Mouse (Mus musculus): ENCODE data around the gene 5730522E02Rik. TPM values are rescaled to one million over a fixed set of nuclear protein-coding genes. Genes with fewer than 3 reads are reported as not detected.

The 5730522E02Rik gene
- polyA plus RNA-seq, 1 experiment from 2014 or later: 2.1 TPM

DNA sequence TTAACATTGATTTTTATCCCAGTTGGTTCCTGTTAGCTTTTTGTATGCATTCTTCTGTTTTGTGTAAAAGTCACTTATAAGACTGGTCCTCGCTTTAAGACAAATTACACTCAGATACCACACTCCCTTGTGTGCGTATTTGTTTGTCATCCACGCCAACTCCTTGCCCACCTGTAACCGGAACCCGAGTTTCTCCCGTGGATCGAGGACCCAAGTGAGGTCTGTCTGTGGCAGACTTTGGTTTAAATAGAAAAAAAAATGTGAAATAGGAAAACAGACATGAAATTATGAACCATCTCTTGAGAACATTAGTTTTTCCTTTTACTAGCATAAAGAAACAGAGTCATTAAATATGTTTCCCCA lies 43.0 kb downstream of the 5730522E02Rik start:
- H3K27me3 ChIP-seq (ENCODE audit: insufficient read depth, poor library complexity, severe bottlenecking): no peaks in the 10 kb centered on the region
- DNase-seq (ENCODE audit: low spot score): no peak
- H3K4me1 ChIP-seq: no peaks in the 10 kb centered on the region
- 91% methylated on average over 7 of the region's 7 CpGs for WGBS
- H3K4me3 ChIP-seq: no peak overlapping the region
- no peaks in the 10 kb centered on the region for H3K36me3 ChIP-seq
- H3K27ac ChIP-seq: no peak overlapping the region
- no peaks in the 10 kb centered on the region for H3K9me3 ChIP-seq

DNA sequence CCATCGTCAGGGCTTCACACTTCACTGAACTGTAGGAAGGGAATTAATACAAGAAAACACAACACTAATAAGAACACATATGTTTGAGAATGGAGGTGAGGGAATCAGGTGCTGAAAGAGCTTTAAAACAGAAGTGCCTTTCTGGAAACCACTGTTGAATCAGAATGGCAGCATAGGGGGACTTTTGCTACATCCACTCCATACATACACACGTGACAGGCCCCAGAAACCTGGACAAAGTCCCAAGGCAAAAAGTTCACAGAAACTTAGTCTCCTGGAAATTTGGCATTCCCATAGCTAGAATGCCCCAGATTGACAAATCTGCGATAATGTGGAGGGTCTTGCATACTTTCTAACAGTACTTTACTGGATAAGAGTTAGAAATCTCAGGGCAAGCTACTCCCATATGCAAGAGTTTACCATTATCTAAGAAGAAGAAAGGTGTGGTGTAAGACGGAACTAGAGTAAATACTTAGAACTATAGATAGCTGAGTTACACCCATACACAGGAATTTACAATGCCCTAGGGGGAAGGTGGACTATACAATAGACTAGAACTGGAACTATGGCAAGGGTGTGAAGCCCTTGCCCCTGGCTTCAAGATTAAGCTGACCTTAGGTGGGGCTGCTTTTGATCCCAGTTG lies 43.5 kb downstream of the 5730522E02Rik start:
- no peaks in the 10 kb centered on the region for H3K9me3 ChIP-seq
- no peak for DNase-seq (ENCODE audit: low spot score)
- no peaks in the 10 kb centered on the region for H3K4me1 ChIP-seq
- H3K27ac ChIP-seq: no peak overlapping the region
- no peaks in the 10 kb centered on the region for H3K27me3 ChIP-seq (ENCODE audit: insufficient read depth, poor library complexity, severe bottlenecking)
- H3K4me3 ChIP-seq: no peak overlapping the region
- WGBS: 75% methylated on average over 4 of the region's 4 CpGs
- no peaks in the 10 kb centered on the region for H3K36me3 ChIP-seq

DNA sequence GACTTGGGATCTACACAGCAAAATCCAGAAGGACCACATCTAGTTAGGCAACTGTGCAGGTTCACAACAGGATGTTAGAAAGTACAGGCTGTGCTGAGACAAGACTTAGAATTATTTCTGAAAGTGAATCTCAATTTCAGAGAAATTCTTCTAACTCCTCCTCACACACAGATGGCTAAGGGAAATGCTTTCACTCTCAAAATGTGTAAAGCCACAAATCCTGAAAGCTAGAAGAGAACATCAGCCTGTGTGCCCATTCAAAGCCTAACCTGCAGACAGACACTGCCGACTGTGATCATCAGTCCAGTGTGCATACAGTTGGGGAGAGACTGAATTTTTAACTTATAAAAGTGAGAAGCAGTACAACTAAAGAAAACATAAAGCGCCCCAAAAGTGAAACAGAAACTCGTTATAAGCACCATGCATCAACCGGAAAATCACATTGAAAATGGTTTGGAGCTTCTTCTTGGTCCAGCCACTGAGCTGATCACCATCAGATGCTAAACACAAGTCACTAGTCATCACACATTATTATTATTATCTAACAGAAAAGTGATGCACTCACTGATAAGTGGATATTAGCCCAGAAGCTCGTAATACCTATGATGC lies 45.8 kb downstream of the 5730522E02Rik start:
- no peaks in the 10 kb centered on the region for H3K9me3 ChIP-seq
- H3K27ac ChIP-seq: no peak overlapping the region
- WGBS: 82% methylated on average over 5 of the region's 5 CpGs
- H3K4me1 ChIP-seq: 0 out of 2 replicates have a peak, but pooled peaks cover 6% of the 10 kb centered on the region
- no peaks in the 10 kb centered on the region for H3K36me3 ChIP-seq
- DNase-seq (ENCODE audit: low spot score): no peak
- H3K27me3 ChIP-seq (ENCODE audit: insufficient read depth, poor library complexity, severe bottlenecking): no peaks in the 10 kb centered on the region
- H3K4me3 ChIP-seq: no peak overlapping the region

DNA sequence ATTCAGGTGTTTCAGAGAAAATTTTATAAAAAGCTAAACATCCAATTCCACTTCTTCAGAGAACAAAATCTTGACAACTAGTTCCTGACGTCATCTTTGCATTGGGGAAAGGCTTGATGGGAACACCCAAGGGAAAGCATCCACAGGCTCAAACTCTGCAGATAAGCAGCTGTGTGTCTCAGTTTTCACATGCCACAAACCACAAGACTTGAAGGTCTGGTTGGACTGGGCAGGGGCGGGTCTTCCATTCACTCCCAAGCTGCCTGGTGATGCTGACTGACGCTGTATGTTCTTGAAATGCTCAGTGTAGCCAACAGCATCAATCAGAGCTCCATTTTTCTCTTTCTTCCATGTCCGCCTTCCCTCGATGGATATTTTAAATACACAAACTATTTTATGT lies 49.2 kb downstream of the 5730522E02Rik start:
- Histone ChIP-seq H3K27ac (no peak overlapping the region), H3K27me3 (ENCODE audit: insufficient read depth, poor library complexity, severe bottlenecking) (no peaks in the 10 kb centered on the region), H3K4me1 (0 out of 2 replicates have a peak, but pooled peaks cover 6% of the 10 kb centered on the region), H3K9me3 (no peaks in the 10 kb centered on the region), H3K36me3 (no peaks in the 10 kb centered on the region), H3K4me3 (no peak overlapping the region)
- DNase-seq (ENCODE audit: low spot score): no peak
- 63% methylated on average over 5 of the region's 5 CpGs for WGBS

DNA sequence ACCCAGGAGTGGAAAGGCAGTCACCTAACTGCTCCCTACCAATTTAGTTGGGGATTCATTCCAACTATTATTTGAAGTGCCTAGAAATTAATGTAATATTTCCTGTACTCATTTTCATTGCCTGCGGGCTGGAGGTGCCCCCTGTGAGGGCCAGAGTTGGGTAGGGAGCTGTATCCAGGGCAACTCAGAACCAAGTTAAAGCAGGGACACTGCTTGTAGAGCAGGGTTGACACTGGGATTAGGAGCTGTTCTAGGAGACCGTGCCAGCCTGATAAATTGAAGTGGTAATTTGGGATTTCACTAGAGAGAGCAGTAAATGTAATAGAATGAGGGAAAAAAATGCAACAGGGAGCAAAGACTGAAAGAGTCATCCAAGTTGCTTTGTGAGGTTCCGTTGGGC lies 51.5 kb downstream of the 5730522E02Rik start:
- H3K36me3 ChIP-seq: no peaks in the 10 kb centered on the region
- H3K4me1 ChIP-seq: 0 out of 2 replicates have a peak, but pooled peaks cover 6% of the 10 kb centered on the region
- no peak overlapping the region for H3K27ac ChIP-seq
- DNase-seq (ENCODE audit: low spot score): no peak
- 75% methylated on average over 3 of the region's 3 CpGs for WGBS
- H3K9me3 ChIP-seq: no peaks in the 10 kb centered on the region
- H3K27me3 ChIP-seq (ENCODE audit: insufficient read depth, poor library complexity, severe bottlenecking): no peaks in the 10 kb centered on the region
- H3K4me3 ChIP-seq: no peak overlapping the region

DNA sequence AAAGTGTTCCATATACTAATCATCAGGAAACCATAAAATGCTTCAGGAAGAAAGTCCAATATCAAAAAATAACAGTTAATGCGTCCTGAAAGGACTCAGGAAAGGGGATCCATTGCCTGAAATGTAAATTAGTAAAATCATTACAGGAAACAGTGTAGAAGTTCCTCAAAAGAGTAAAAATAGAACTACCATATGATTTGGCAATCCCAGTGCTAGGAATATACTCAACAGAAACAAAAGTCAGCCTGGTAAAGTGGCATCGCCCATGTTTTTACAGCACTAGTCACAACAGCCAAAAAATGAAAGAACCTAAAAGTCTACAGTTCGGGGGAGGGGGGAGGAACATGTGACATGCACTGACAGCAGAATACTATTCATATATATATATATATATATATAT lies 70.5 kb downstream of the 5730522E02Rik start:
- H3K36me3 ChIP-seq: no peaks in the 10 kb centered on the region
- H3K9me3 ChIP-seq: no peaks in the 10 kb centered on the region
- H3K27ac ChIP-seq: no peak overlapping the region
- no peaks in the 10 kb centered on the region for H3K27me3 ChIP-seq (ENCODE audit: insufficient read depth, poor library complexity, severe bottlenecking)
- no peaks in the 10 kb centered on the region for H3K4me1 ChIP-seq
- no peak for DNase-seq (ENCODE audit: low spot score)
- 74% methylated on average over 3 of the region's 3 CpGs for WGBS
- H3K4me3 ChIP-seq: no peak overlapping the region

DNA sequence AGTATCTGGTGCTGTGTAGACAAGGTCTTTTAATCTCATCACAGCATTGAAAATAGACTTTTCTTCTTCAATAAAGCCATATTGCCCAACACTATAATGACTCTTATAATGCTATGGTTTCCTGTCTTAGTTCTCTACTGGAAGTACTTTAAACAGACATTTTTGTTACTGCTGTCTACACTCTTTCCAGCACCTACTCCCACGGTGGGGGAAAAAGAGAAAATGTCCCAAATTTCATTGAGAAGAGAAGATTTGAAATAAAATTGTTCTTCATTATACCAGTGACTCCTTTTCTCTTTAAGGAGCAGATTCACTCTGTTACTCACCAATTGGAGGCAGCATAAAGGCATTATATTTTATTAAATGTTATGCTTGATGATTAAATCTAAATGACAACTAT lies 72.5 kb downstream of the 5730522E02Rik start:
- no peak overlapping the region for H3K27ac ChIP-seq
- no peaks in the 10 kb centered on the region for H3K36me3 ChIP-seq
- H3K9me3 ChIP-seq: no peaks in the 10 kb centered on the region
- no peaks in the 10 kb centered on the region for H3K4me1 ChIP-seq
- 81% methylated on average over 1 of the region's 1 CpGs for WGBS
- H3K27me3 ChIP-seq (ENCODE audit: insufficient read depth, poor library complexity, severe bottlenecking): no peaks in the 10 kb centered on the region
- DNase-seq (ENCODE audit: low spot score): no peak
- H3K4me3 ChIP-seq: no peak overlapping the region

DNA sequence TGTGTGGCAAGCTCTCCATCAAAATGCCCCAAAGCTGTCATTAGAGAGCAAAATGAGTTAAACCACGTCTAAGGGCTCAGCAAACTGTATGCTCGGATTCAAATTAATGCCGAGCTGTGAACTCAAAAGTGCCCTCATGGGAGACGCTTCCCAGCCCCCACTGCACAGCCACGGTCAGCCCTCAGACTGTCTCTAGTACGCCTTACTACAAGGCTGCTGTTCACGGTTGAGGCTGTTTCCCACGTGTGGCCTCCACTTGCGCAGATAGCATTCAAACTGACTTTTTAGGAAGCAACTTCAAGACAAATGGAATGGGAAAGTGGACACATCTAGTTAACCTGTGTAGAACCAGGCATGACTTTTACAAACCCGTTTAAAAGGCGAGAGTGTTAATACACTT lies 79.7 kb downstream of the 5730522E02Rik start:
- Histone ChIP-seq H3K36me3 (no peaks in the 10 kb centered on the region), H3K27ac (no peak overlapping the region), H3K9me3 (no peaks in the 10 kb centered on the region), H3K27me3 (ENCODE audit: insufficient read depth, poor library complexity, severe bottlenecking) (no peaks in the 10 kb centered on the region), H3K4me3 (no peak overlapping the region), H3K4me1 (no peaks in the 10 kb centered on the region)
- no peak for DNase-seq (ENCODE audit: low spot score)
- whole genome bisulfite sequencing: 22% methylated on average over 11 of the region's 11 CpGs

DNA sequence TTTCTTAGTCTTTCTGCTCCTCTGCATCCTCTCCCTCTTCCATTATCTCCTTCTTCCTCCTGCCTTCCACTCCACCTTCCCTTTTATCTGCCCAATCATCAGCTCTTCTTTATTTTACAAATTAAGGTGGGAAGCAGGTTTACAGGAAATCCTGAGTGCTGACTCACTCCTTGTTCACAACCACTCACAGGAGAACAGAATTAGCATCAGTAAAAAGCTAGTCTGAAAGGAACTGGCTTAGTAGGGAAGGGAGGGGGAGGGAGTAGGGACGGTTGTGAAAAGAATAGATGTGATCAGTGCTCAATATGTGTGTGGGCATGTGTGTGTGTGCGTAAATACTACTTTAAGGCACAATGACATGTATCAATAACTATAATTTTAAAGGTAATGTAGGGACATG lies 81.5 kb downstream of the 5730522E02Rik start:
- H3K36me3 ChIP-seq: no peaks in the 10 kb centered on the region
- H3K4me1 ChIP-seq: no peaks in the 10 kb centered on the region
- WGBS: 62% methylated on average over 2 of the region's 2 CpGs
- no peak overlapping the region for H3K4me3 ChIP-seq
- H3K9me3 ChIP-seq: no peaks in the 10 kb centered on the region
- H3K27ac ChIP-seq: no peak overlapping the region
- no peak for DNase-seq (ENCODE audit: low spot score)
- no peaks in the 10 kb centered on the region for H3K27me3 ChIP-seq (ENCODE audit: insufficient read depth, poor library complexity, severe bottlenecking)

DNA sequence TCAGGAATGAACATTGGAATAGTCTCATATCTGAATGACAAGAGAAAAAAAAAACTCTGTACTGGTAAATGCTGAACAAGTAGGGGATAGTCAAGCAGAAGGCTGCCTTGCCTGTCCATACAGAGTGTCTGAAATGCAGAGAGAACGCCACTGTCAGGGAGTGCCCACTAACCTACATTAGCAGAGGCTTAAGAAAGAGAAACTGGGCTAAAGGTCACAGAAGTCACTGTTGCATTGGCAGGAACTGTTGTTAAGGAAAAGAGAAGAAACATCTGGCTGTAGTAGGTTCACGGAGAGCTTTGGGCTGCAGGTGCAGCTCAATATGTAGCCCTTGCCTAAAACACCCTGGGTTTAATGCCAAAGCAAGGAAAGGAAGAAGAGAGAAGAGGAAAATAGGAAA lies 82.2 kb downstream of the 5730522E02Rik start:
- no peak overlapping the region for H3K4me3 ChIP-seq
- H3K27ac ChIP-seq: no peak overlapping the region
- no peaks in the 10 kb centered on the region for H3K9me3 ChIP-seq
- 54% methylated on average over 2 of the region's 2 CpGs for WGBS
- H3K4me1 ChIP-seq: no peaks in the 10 kb centered on the region
- H3K36me3 ChIP-seq: no peaks in the 10 kb centered on the region
- no peak for DNase-seq (ENCODE audit: low spot score)
- no peaks in the 10 kb centered on the region for H3K27me3 ChIP-seq (ENCODE audit: insufficient read depth, poor library complexity, severe bottlenecking)

DNA sequence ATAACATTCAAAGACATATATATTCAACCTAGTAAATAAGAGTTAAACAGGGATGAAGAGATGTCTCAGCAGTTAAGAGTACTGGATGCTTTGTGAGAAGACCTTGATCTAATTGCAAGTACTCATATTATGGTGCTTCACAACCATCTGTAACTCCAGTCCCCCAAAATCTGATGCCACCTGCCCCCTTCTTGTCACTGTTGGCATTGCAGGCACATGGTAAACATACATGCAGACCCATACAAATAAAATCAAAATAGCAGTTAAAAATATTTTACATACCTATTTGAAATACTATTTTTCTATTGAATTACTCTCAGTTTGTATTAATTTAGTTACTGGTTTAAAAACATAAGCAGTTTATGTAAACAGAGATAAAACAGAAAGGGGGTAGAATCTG lies 84.6 kb downstream of the 5730522E02Rik start:
- no peak overlapping the region for H3K4me3 ChIP-seq
- H3K27ac ChIP-seq: no peak overlapping the region
- no peaks in the 10 kb centered on the region for H3K36me3 ChIP-seq
- H3K4me1 ChIP-seq: no peaks in the 10 kb centered on the region
- no peaks in the 10 kb centered on the region for H3K27me3 ChIP-seq (ENCODE audit: insufficient read depth, poor library complexity, severe bottlenecking)
- no peak for DNase-seq (ENCODE audit: low spot score)
- no peaks in the 10 kb centered on the region for H3K9me3 ChIP-seq

DNA sequence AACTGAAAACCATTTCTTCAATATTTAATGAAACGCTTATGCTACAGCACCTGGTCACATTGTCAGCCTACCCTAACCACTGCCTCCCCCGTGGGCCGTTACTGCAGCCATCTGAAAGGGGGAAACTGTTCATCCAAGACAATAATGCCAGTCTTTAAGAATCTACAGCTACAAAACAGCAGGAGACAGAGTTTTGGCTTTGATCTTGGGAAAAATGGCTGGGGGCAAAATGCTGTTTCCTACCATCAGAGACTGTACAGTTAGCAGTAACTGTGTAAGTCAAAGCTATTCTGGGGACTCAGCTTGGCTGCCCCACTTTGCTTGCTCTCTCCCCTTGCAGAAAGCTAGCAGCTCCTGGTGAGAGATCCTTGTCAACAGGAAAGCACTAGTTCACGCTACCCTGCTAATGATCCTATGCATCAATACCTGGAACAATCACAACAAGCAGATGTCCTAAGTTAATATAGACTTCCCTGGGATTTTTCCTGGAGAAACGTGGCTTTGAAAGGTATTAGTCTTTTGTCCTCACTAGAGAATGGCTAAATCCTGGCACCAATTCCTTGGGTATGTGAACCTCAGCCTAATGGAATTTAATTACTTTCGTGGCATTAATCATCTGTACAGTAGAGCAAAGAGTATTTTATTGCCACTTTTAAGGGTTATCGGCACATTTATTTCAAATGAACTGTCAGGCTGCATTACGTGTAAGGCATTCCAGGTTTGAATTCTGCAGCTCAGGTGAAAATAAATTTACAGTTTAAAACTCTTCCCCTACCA lies 89.6 kb downstream of the 5730522E02Rik start:
- Histone ChIP-seq H3K4me3 (no peak overlapping the region), H3K4me1 (no peaks in the 10 kb centered on the region), H3K27ac (no peak overlapping the region), H3K36me3 (no peaks in the 10 kb centered on the region), H3K9me3 (no peaks in the 10 kb centered on the region), H3K27me3 (ENCODE audit: insufficient read depth, poor library complexity, severe bottlenecking) (no peaks in the 10 kb centered on the region)
- 73% methylated on average over 8 of the region's 8 CpGs for WGBS
- DNase-seq (ENCODE audit: low spot score): no peak

DNA sequence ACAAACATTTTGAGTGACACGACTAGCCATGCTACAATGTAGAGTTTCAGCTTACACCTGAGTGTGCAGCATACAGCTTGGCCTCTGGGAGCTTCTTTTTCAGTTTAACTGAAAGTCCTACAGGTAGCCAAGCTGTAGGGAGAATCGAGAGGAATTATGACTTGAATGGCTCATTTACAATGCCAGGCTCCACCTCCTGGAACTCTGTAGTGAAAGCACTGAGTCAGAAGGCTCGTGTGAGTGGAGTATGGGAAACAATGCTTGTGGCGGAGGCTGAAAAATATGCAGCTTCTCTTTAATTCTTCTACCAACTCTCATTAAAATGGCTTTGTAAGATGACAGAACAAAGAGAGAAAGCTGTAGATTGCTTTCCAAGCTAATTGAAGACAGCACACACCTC lies 92.9 kb downstream of the 5730522E02Rik start:
- no peak for DNase-seq (ENCODE audit: low spot score)
- Histone ChIP-seq H3K4me3 (no peak overlapping the region), H3K36me3 (no peaks in the 10 kb centered on the region), H3K4me1 (no peaks in the 10 kb centered on the region), H3K27ac (no peak overlapping the region), H3K27me3 (ENCODE audit: insufficient read depth, poor library complexity, severe bottlenecking) (no peaks in the 10 kb centered on the region), H3K9me3 (no peaks in the 10 kb centered on the region)
- 59% methylated on average over 4 of the region's 4 CpGs for WGBS

All from heart, embryonic 10.5 days (tissue).